Mouse (Mus musculus): ENCODE measurements at regions not wholly inside any gene's neighbourhood (a gene's known extent, or its start where the extent isn't known, plus 50 kb on each side); places are given as distances from the start of the nearest gene placed in this dataset.

DNA sequence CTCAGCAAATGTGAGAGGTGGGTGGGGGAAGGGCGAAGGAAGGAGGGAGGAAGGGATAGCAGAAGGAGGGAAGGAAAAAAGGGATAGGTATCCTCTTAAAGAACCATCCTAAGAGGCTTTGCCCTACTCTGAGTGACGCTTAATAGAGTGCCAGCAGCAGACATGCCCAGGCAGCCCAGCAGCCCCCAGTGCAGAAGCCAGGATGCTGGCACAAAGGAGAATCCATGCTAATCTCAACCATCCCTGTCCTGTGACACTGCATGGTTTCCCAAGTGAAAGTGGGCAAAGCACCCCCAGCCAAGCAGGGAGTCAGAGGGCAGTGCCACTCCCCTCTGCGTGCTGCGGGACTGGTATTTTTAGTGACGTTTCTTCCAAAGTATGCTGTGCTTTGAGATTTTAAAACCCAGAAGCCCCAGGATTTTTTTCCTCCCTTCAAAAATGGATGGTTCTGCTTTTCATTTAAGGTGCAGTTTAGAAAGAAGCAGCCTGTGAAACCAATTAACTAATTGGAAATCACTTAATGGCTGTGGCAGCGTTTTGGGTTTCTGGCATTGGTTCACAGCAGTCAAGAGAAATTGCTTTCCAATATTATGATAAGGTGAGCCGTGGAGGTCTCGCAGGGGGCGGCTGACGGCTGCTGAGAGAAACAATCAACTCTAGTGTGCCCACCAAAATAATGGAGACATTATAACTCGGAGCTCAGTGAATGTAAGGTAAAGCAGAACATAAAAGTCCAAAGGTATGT lies 141.2 kb upstream of the Noct start:
- TF ChIP-seq POLR2A (IDR thresholded peaks at IDR 0.05; ENCODE audit: insufficient read depth, low read length), result no peak
- no peak for TF ChIP-seq EP300 (IDR thresholded peaks at IDR 0.05; ENCODE audit: insufficient read depth, low read depth, low read length)
- TF ChIP-seq CTCF (IDR thresholded peaks at IDR 0.05; ENCODE audit: low read depth, low read length), result no peak
- Histone ChIP-seq H3K9me3 (replicated peaks; ENCODE audit: control insufficient read depth, insufficient read depth, low read length, poor library complexity, severe bottlenecking) (peaks cover 13% of the 10 kb centered on the region), H3K9ac (ENCODE audit: low read depth, poor library complexity, severe bottlenecking) (no peak overlapping the region), H3K4me1 (ENCODE audit: control insufficient read depth, insufficient read depth, low read length) (peaks cover 2% of the 10 kb centered on the region), H3K27ac (ENCODE audit: insufficient read depth, low read length) (no peak overlapping the region), H3K36me3 (ENCODE audit: control insufficient read depth, insufficient read depth, low read length, poor library complexity, severe bottlenecking) (no peaks in the 10 kb centered on the region), H3K4me3 (ENCODE audit: low read depth, low read length) (no peak overlapping the region), H3K27me3 (ENCODE audit: control insufficient read depth, insufficient read depth, low read length, poor library complexity, severe bottlenecking) (no peaks in the 10 kb centered on the region)

DNA sequence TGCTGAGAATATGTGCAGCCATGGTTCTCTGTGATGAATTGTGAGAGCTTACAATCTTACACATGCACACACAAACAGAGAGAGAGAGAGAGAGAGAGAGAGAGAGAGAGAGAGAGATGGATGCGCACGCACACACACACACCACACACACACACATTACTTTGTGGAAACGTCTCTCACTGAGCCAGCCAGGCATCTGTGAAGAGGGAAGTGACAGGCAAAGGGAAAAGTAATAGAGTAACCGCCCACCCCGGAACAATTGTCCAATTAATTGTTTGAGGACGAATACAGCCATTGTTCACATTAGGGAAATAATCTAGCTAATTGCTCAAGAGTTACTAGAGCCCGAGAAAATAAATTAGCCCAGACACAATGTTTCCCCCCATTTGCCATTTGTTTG lies 140.7 kb upstream of the Noct start:
- Histone ChIP-seq H3K27me3 (ENCODE audit: control insufficient read depth, insufficient read depth, low read length, poor library complexity, severe bottlenecking) (no peaks in the 10 kb centered on the region), H3K4me3 (ENCODE audit: low read depth, low read length) (no peak overlapping the region), H3K36me3 (ENCODE audit: control insufficient read depth, insufficient read depth, low read length, poor library complexity, severe bottlenecking) (no peaks in the 10 kb centered on the region), H3K9ac (ENCODE audit: low read depth, poor library complexity, severe bottlenecking) (no peak overlapping the region), H3K4me1 (ENCODE audit: control insufficient read depth, insufficient read depth, low read length) (peaks cover 2% of the 10 kb centered on the region), H3K9me3 (replicated peaks; ENCODE audit: control insufficient read depth, insufficient read depth, low read length, poor library complexity, severe bottlenecking) (peaks cover 13% of the 10 kb centered on the region), H3K27ac (ENCODE audit: insufficient read depth, low read length) (no peak overlapping the region)
- no peak for TF ChIP-seq POLR2A (IDR thresholded peaks at IDR 0.05; ENCODE audit: insufficient read depth, low read length)
- TF ChIP-seq EP300 (IDR thresholded peaks at IDR 0.05; ENCODE audit: insufficient read depth, low read depth, low read length), result no peak
- no peak for TF ChIP-seq CTCF (IDR thresholded peaks at IDR 0.05; ENCODE audit: low read depth, low read length)

DNA sequence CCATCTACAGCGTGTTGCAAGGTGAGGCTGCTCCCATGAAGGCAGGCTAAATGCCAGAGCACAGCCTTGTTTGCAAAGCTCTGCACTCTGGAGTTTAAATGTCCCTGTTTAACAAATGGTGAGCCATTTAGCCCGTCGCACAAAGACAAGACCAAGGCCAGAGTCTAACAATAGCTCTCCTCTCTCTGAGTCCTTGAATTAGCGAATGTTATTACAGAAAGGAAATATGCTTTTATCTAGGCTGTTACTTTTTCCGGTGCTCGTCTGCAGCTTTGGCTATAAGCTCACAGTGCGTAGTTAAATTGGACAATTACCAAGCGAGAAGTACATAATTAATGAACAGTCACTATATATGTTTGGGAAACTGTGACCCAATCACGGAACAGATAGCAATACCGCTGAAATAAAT lies 137.8 kb upstream of the Noct start:
- Histone ChIP-seq H3K4me1 (ENCODE audit: control insufficient read depth, insufficient read depth, low read length) (peaks cover 2% of the 10 kb centered on the region), H3K4me3 (ENCODE audit: low read depth, low read length) (no peak overlapping the region), H3K9ac (ENCODE audit: low read depth, poor library complexity, severe bottlenecking) (no peak overlapping the region), H3K9me3 (replicated peaks; ENCODE audit: control insufficient read depth, insufficient read depth, low read length, poor library complexity, severe bottlenecking) (peaks cover 10% of the 10 kb centered on the region), H3K27me3 (ENCODE audit: control insufficient read depth, insufficient read depth, low read length, poor library complexity, severe bottlenecking) (no peaks in the 10 kb centered on the region), H3K27ac (ENCODE audit: insufficient read depth, low read length) (no peak overlapping the region), H3K36me3 (ENCODE audit: control insufficient read depth, insufficient read depth, low read length, poor library complexity, severe bottlenecking) (no peaks in the 10 kb centered on the region)
- no peak for TF ChIP-seq CTCF (IDR thresholded peaks at IDR 0.05; ENCODE audit: low read depth, low read length)
- TF ChIP-seq POLR2A (IDR thresholded peaks at IDR 0.05; ENCODE audit: insufficient read depth, low read length), result no peak
- no peak for TF ChIP-seq EP300 (IDR thresholded peaks at IDR 0.05; ENCODE audit: insufficient read depth, low read depth, low read length)

DNA sequence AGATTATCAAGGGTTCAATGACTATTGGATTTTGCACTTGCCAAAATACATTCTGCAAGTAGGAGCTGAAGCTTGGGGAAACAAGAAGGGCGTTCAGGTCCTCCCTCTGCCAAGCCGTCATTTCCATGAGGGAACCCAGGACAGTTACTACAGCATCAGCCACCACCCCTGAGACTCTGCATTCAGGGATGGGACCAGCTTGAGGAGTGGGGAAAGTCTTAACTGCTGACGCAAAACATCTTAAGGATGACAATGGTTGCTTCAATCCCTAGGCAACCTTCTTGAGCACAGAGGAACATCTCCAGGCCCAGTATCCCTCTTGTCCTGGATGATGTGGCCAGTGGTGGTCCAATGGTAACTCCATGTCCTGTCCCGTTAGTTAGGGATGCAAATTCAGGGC lies 137.2 kb upstream of the Noct start:
- no peak for TF ChIP-seq EP300 (IDR thresholded peaks at IDR 0.05; ENCODE audit: insufficient read depth, low read depth, low read length)
- no peak for TF ChIP-seq CTCF (IDR thresholded peaks at IDR 0.05; ENCODE audit: low read depth, low read length)
- no peak for TF ChIP-seq POLR2A (IDR thresholded peaks at IDR 0.05; ENCODE audit: insufficient read depth, low read length)

DNA sequence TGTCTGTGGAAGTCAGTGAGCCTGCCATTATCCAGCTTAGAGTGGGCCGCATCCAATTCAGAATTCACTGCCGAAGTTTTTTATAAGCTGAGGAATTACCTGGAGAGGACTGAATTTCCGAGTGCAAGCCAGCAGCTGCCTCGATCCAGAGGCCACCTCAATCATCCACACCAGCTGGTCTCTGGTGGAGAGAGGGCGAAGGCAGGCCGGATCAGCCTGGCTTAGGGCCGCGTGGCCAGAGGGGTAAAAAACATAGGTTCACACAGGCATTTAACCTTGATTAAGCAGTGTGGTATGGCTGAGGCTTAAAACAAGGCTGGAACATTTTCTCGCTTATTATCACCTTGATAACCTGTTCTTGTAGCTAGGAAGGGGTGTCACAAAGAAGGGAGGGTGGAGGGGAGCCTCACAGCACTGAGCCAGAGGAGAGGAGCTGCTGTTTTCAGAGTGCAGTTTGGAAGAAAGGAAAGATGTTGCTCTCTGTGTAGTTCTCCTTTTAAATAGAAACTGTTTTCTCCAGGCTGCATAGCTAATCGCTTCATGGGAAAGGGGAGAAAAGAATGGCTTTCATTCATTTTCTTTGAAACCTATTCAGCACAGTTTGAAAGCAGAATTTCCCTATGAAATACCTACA lies 135.1 kb upstream of the Noct start:
- H3K4me1 ChIP-seq (ENCODE audit: control insufficient read depth, insufficient read depth, low read length), result peaks cover 2% of the 10 kb centered on the region
- no peaks in the 10 kb centered on the region for H3K36me3 ChIP-seq (ENCODE audit: control insufficient read depth, insufficient read depth, low read length, poor library complexity, severe bottlenecking)
- H3K27ac ChIP-seq (ENCODE audit: insufficient read depth, low read length), result no peak overlapping the region
- peaks cover 2% of the 10 kb centered on the region for H3K9me3 ChIP-seq (replicated peaks; ENCODE audit: control insufficient read depth, insufficient read depth, low read length, poor library complexity, severe bottlenecking)
- H3K27me3 ChIP-seq (ENCODE audit: control insufficient read depth, insufficient read depth, low read length, poor library complexity, severe bottlenecking), result no peaks in the 10 kb centered on the region
- TF ChIP-seq POLR2A (IDR thresholded peaks at IDR 0.05; ENCODE audit: insufficient read depth, low read length), result no peak
- no peak for TF ChIP-seq CTCF (IDR thresholded peaks at IDR 0.05; ENCODE audit: low read depth, low read length)
- no peak for TF ChIP-seq EP300 (IDR thresholded peaks at IDR 0.05; ENCODE audit: insufficient read depth, low read depth, low read length)
- no peak overlapping the region for H3K4me3 ChIP-seq (ENCODE audit: low read depth, low read length)
- no peak overlapping the region for H3K9ac ChIP-seq (ENCODE audit: low read depth, poor library complexity, severe bottlenecking)

More for the DNA sequence above, 137.2 kb upstream of the Noct start:
- H3K4me1 ChIP-seq (ENCODE audit: control insufficient read depth, insufficient read depth, low read length), result peaks cover 2% of the 10 kb centered on the region
- H3K27ac ChIP-seq (ENCODE audit: insufficient read depth, low read length), result no peak overlapping the region
- no peak overlapping the region for H3K4me3 ChIP-seq (ENCODE audit: low read depth, low read length)
- H3K27me3 ChIP-seq (ENCODE audit: control insufficient read depth, insufficient read depth, low read length, poor library complexity, severe bottlenecking), result no peaks in the 10 kb centered on the region
- H3K36me3 ChIP-seq (ENCODE audit: control insufficient read depth, insufficient read depth, low read length, poor library complexity, severe bottlenecking), result no peaks in the 10 kb centered on the region
- peaks cover 10% of the 10 kb centered on the region for H3K9me3 ChIP-seq (replicated peaks; ENCODE audit: control insufficient read depth, insufficient read depth, low read length, poor library complexity, severe bottlenecking)
- H3K9ac ChIP-seq (ENCODE audit: low read depth, poor library complexity, severe bottlenecking), result no peak overlapping the region

DNA sequence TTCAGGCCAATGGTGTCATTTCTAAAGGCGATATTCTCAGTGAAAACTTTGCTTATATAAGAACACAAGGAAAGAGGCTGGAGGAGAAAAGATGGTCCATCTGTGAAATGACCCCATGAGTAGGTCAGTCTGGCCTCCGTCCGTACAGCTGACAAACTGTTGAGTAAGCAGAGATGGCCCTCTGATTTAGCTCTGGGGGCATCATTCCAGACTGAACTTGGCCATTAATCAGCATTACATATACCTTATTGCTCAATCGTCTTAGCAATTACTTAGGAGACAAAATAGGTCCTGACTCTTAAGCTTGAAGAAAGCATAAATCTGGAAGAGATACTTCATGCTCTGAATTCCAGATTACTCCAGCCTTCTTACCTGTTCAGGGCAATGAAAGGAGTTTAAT lies 132.8 kb upstream of the Noct start:
- no peaks in the 10 kb centered on the region for H3K27me3 ChIP-seq (ENCODE audit: control insufficient read depth, insufficient read depth, low read length, poor library complexity, severe bottlenecking)
- H3K4me1 ChIP-seq (ENCODE audit: control insufficient read depth, insufficient read depth, low read length), result no peaks in the 10 kb centered on the region
- H3K4me3 ChIP-seq (ENCODE audit: low read depth, low read length), result no peak overlapping the region
- H3K9ac ChIP-seq (ENCODE audit: low read depth, poor library complexity, severe bottlenecking), result no peak overlapping the region
- TF ChIP-seq EP300 (IDR thresholded peaks at IDR 0.05; ENCODE audit: insufficient read depth, low read depth, low read length) (no peak), POLR2A (IDR thresholded peaks at IDR 0.05; ENCODE audit: insufficient read depth, low read length) (no peak), CTCF (IDR thresholded peaks at IDR 0.05; ENCODE audit: low read depth, low read length) (no peak)
- H3K9me3 ChIP-seq (replicated peaks; ENCODE audit: control insufficient read depth, insufficient read depth, low read length, poor library complexity, severe bottlenecking), result no peaks in the 10 kb centered on the region
- H3K27ac ChIP-seq (ENCODE audit: insufficient read depth, low read length), result no peak overlapping the region
- no peaks in the 10 kb centered on the region for H3K36me3 ChIP-seq (ENCODE audit: control insufficient read depth, insufficient read depth, low read length, poor library complexity, severe bottlenecking)
